Mouse (Mus musculus) forebrain, embryonic 16.5 days (tissue): ENCODE results near the gene Hoxa10. TPM values are rescaled to one million over a fixed set of nuclear protein-coding genes. Genes with fewer than 3 reads are reported as not detected.

Source experiments
- ATAC-seq: fragments of 200-750 bp; cut with Nextera tagmentation; 2 replicates; pipeline ENCODE4 v1.8.0; 2017; ENCODE audit warnings: mild to moderate bottlenecking, moderate library complexity
- H3K27ac ChIP-seq: fragments of 300-500 bp; sonication (generic); 2 replicates; pipeline ENCODE4 v1.5.1; 2014; ENCODE audit warnings: low read length, control low read depth
- H3K27me3 ChIP-seq: fragments of 300-500 bp; sonication (generic); replicated peaks from 2 replicates; pipeline ENCODE4 v1.6.1; 2014; ENCODE audit warnings: low read length; ENCODE audit not compliant: control insufficient read depth, insufficient read depth
- H3K36me3 ChIP-seq: fragments of 300-500 bp; sonication (generic); 2 replicates; pipeline ENCODE4 v1.6.1; 2014; ENCODE audit not compliant: control insufficient read depth, insufficient read depth
- H3K4me1 ChIP-seq: fragments of 300-500 bp; sonication (generic); replicated peaks from 2 replicates; pipeline ENCODE4 v1.6.1; 2014; ENCODE audit warnings: low read length; ENCODE audit not compliant: control insufficient read depth, insufficient read depth
- H3K4me2 ChIP-seq: fragments of 300-500 bp; sonication (generic); 2 replicates; pipeline ENCODE4 v1.6.1; 2014; ENCODE audit warnings: mild to moderate bottlenecking, low read length, control low read depth
- H3K4me3 ChIP-seq: fragments of 300-500 bp; sonication (generic); replicated peaks from 2 replicates; pipeline ENCODE4 v1.5.1; 2014; ENCODE audit warnings: mild to moderate bottlenecking, low read length, control low read depth
- H3K9ac ChIP-seq: fragments of 300-500 bp; sonication (generic); replicated peaks from 2 replicates; pipeline ENCODE4 v1.6.1; 2014; ENCODE audit warnings: low read depth, low read length, control low read depth
- H3K9me3 ChIP-seq: fragments of 300-500 bp; sonication (generic); 2 replicates; pipeline ENCODE4 v1.6.1; 2016; ENCODE audit warnings: low read length; ENCODE audit not compliant: control insufficient read depth
- WGBS: fragments of 180-500 bp; shearing (Covaris S2); extraction: QIAGEN DNeasy Blood & Tissue Kit; methylation state at CpG from one replicate; pipeline ENCODE4 v1.1.7; 2014; 5-methylcytosine and 5-hydroxymethylcytosine counted together
- polyA plus RNA-seq: library from polyadenylated mRNA; unstranded; fragments of >200 nt; fragmentation: Nextera tagmentation; extraction: Ambion mirVana; gene quantifications from 2 replicates; pipeline ENCODE4 v1.2.1, GENCODE M21; 2015

Hoxa10 gene
- polyA plus RNA-seq, 1 experiment from 2014 or later = not detected

GRCm38 (mm10) chr6:52221337-52221992 is 19.2 kb downstream of the Hoxa10 start, which contains the start of gene Hoxa7:
Hoxa7 (minus strand) TSS chr6:52221854.
- Histone ChIP-seq H3K27me3 (peaks cover 93% of the 10 kb centered on the region), H3K27ac (no peak within 1 kb of the TSS), H3K9ac (peak within 1 kb of the TSS; percentile 52), H3K4me2 (peak within 1 kb of the TSS; percentile 95), H3K4me1 (peaks cover 17% of the 10 kb centered on the region), H3K36me3 (no peaks in the 10 kb centered on the region), H3K9me3 (no peaks in the 10 kb centered on the region), H3K4me3 (peak within 1 kb of the TSS; percentile 51)
- 1% methylated on average over 46 of the region's 46 CpGs for WGBS
- peak; percentile 71 for ATAC-seq

DNA sequence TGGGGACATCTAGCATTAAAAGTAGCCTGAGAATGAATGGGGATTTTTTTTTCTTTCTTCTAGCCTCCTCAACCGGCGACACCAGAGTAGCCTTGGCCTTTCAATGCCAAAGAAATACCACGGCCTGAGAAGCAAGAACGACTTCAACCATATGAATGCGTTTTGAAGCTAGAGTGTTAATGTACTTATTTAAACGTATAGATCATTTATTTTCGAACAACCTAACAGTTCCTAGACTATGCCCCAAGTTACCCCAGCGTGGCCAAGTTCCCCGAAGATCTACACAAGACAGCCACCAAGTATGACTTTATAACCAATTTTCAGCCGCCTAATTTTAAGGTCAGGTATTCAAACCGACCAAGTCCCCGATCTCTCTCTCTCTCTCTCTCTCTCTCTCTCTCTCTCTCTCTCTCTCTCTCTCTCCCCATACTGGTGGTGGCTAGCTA is 19.8 kb downstream of the Hoxa10 start:
- H3K4me3 ChIP-seq = peak overlapping the region; percentile 51; the same call in 1 of the 2 replicates
- no peaks in the 10 kb centered on the region for H3K9me3 ChIP-seq
- H3K4me1 ChIP-seq = peaks cover 17% of the 10 kb centered on the region
- no peaks in the 10 kb centered on the region for H3K36me3 ChIP-seq
- peaks cover 93% of the 10 kb centered on the region for H3K27me3 ChIP-seq
- no peak for ATAC-seq
- no peak overlapping the region for H3K27ac ChIP-seq
- 5% methylated on average over 12 of the region's 12 CpGs for WGBS
- H3K9ac ChIP-seq = no peak overlapping the region
- peak overlapping the region; percentile 95 for H3K4me2 ChIP-seq

DNA sequence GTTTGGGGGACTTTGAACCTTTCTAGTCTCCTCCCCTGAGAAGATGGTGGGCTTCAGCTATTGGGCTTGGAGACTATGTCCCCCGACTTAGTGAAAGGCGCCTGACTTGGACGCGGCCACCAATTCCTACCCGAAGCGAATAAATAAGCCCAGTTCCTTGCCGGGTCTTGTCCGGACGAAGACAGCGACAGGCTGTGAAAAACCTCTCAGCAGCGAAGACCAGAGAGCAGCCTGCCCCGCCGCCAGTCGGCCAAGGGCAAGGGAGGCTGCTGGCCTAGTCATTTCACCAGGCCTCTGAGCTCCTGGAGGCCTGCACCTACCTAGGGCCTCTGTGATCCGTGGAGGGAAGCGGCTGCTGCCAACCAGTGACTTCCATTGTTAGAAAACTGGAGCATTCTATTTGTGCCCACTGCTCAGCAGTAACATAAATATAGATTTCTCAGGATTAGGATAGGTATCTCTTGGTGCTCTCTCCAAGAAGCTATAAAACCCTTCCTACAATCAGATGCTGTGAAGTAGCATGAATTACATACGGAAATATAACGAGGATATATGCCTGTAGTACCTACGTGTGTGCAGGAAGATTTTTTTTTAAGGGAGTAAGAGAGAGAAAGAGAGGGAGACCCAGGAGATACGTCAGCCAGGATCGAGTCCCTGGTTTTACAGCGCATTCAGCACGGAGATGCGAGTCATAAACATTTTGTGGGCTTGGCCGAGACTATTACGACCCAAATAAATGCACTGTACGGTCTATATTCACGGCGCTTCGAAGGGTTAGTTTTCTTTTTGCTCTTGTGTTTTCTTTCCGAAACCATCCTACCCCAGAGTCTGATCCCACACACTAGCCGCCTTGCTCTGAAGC is 20.4 kb downstream of the Hoxa10 start:
- Histone ChIP-seq H3K4me1 (peaks cover 17% of the 10 kb centered on the region), H3K9ac (no peak overlapping the region), H3K4me3 (no peak overlapping the region), H3K36me3 (no peaks in the 10 kb centered on the region), H3K9me3 (no peaks in the 10 kb centered on the region), H3K27me3 (peaks cover 93% of the 10 kb centered on the region), H3K27ac (no peak overlapping the region), H3K4me2 (no peak overlapping the region)
- no peak for ATAC-seq
- 10% methylated on average over 32 of the region's 32 CpGs for WGBS

DNA sequence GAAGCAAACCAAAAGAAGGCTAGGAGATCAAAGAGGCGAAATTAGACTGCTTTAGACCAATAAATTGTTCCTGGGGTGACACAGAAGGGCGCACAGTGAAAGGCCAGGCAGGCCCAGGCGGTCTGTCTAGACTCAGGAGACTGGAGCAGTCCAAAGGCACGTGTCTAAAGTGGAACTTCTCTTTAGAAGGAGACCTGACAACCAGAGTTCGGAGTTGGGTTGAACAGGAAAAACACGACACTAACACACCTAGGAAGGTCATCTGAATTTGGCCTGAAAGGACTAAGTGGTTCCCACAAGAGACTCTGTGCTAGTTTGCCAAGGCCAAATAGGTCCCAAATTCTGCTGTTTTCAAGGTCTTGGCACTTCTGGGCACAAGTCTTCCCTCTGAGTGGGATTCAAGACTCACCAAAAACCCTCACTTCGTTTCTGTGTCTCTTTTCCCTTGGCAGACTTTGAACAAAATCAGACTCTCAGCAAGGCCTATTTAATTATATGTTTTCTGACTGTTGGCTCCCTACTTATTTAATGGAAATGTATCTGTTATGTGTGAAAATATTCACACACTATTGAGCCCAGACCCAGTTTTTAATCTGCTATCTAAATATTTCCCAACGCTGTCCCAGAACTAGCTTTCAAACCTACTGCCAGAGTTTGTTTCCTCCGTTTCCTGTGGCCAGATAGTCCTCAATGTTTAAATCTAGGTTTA is 21.3 kb downstream of the Hoxa10 start:
- no peak overlapping the region for H3K4me3 ChIP-seq
- WGBS = 17% methylated on average over 9 of the region's 9 CpGs
- ATAC-seq = no peak

DNA sequence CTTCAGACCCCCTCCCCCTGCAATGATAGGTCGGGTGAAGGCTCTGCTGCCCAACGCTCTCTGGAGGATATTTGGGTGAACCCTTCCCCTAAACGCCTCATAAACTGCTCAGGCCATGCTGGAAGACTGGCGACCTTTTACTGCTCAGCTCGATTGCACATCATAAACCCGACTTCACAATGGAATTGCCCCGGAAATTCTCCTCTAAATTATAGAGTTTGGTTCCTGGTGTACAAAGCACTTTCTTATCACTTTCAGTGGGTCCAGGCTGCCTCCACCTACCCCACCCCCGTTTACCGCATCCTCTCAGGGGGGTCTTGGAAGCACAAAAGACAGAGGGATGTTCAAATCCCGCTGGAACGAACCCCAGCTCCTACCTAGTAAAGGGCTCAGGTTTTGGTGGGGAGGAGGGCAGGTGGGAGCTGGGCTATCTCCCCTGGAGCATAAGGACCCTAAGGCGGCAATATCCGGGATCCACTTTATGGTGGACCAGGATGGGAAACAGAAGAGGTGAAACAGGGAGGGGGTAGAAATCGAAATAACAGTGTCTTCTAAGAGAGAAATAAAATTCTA is 21.9 kb downstream of the Hoxa10 start:
- Histone ChIP-seq H3K36me3 (no peaks in the 10 kb centered on the region), H3K4me2 (no peak overlapping the region), H3K9ac (no peak overlapping the region), H3K4me1 (peaks cover 17% of the 10 kb centered on the region), H3K9me3 (no peaks in the 10 kb centered on the region), H3K4me3 (no peak overlapping the region), H3K27me3 (peaks cover 94% of the 10 kb centered on the region), H3K27ac (no peak overlapping the region)
- 6% methylated on average over 14 of the region's 14 CpGs for WGBS
- ATAC-seq = no peak

More for the DNA sequence above, 21.3 kb downstream of the Hoxa10 start:
- H3K9me3 ChIP-seq = no peaks in the 10 kb centered on the region
- peaks cover 93% of the 10 kb centered on the region for H3K27me3 ChIP-seq
- no peak overlapping the region for H3K9ac ChIP-seq
- no peak overlapping the region for H3K27ac ChIP-seq
- no peaks in the 10 kb centered on the region for H3K36me3 ChIP-seq
- H3K4me1 ChIP-seq = peaks cover 17% of the 10 kb centered on the region
- no peak overlapping the region for H3K4me2 ChIP-seq

GRCm38 (mm10) chr6:52217895-52218642 is 22.6 kb downstream of the Hoxa10 start:
- 4% methylated on average over 23 of the region's 23 CpGs for whole genome bisulfite sequencing
- no peak for ATAC-seq
- H3K4me2 ChIP-seq = no peak overlapping the region

DNA sequence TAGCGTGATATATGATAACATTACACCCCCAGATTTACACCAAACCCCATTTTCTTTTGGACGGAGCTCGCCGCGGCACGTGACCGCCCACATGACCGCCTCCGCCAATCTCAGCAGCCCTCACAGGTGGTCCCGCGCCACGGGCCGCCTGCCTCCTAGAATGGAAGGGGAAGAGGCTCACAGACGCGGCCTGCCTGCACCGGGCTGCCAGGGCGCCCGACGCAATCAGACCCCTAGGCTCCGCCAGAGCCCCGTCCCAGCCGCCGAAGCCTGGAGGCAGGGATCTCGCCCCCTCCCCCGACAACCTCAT is 23.2 kb downstream of the Hoxa10 start:
- WGBS = under 1% methylated on average over 25 of the region's 25 CpGs
- Histone ChIP-seq H3K27ac (no peak overlapping the region), H3K27me3 (peaks cover 94% of the 10 kb centered on the region), H3K9ac (no peak overlapping the region), H3K4me3 (peak overlapping the region; percentile 24), H3K4me2 (peak overlapping the region; percentile 39), H3K9me3 (no peaks in the 10 kb centered on the region), H3K36me3 (no peaks in the 10 kb centered on the region), H3K4me1 (peaks cover 17% of the 10 kb centered on the region)
- ATAC-seq = peak; percentile 41; the same call in 1 of the 2 replicates

More at GRCm38 (mm10) chr6:52217895-52218642, 22.6 kb downstream of the Hoxa10 start:
- Histone ChIP-seq H3K27me3 (peaks cover 94% of the 10 kb centered on the region), H3K4me3 (no peak overlapping the region), H3K4me1 (peaks cover 17% of the 10 kb centered on the region), H3K9me3 (no peaks in the 10 kb centered on the region), H3K27ac (no peak overlapping the region), H3K36me3 (no peaks in the 10 kb centered on the region), H3K9ac (no peak overlapping the region)

DNA sequence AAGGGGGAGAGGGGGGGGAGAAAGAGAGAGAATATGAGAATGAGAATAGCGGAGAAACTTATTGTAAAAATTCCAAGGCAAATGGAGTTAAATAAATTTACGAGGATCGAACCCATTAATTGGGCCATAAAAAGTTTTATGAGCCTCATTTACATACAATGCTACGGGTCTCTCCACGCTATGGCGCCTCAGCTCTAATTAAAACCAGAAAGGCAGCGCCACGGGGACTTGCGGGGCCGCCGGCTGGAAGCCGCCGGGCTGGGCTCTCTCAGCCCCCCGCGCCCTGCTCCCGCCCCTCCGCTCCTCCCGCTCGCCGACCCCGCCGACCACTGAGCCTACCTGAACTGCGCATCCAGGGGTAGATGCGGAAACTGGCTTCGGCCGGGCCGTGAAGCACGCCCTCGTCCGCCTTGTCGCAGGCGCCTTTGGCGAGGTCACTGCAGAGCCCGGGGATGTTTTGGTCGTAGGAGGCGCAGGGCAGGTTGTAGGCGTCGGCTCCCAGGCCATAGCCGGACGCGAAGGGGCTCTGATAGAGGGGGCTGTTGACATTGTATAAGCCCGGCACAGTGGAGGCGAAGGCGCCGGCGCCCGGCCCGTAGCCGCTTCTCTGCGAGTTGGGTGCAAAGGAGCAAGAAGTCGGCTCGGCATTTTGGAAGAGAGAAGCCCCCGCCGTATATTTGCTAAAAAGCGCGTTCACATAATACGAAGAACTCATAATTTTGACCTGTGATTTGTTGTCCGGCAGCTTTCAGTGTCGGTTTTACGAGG is 23.8 kb downstream of the Hoxa10 start:
- H3K4me1 ChIP-seq = peaks cover 15% of the 10 kb centered on the region
- peaks cover 94% of the 10 kb centered on the region for H3K27me3 ChIP-seq
- peak overlapping the region; percentile 39 for H3K4me2 ChIP-seq
- no peaks in the 10 kb centered on the region for H3K36me3 ChIP-seq
- no peaks in the 10 kb centered on the region for H3K9me3 ChIP-seq
- WGBS = 2% methylated on average over 60 of the region's 60 CpGs
- ATAC-seq = no peak
- H3K27ac ChIP-seq = no peak overlapping the region
- no peak overlapping the region for H3K9ac ChIP-seq
- H3K4me3 ChIP-seq = peak overlapping the region; percentile 24
